Mouse (Mus musculus): ENCODE measurements around the gene Dpm3.
"Not testable (repeated sequence)": the region's sequence is repeated elsewhere in the genome, so short reads cannot be mapped to it uniquely, and the experiment has no call there.

Dpm3 gene

GRCm38 (mm10) chr3:89259076-89259475, at the start of gene Dpm3:
Gene Dpm3, plus strand, starts transcription at chr3:89259358.
- DNase-seq = no peak

GRCm38 (mm10) chr3:89209731-89210130, 49.4 kb upstream of the Dpm3 start:
- peak; percentile 91 for DNase-seq

- DNase-seq = peak; percentile 95
Observed at GRCm38 (mm10) chr3:89210162-89210561, 49.0 kb upstream of the Dpm3 start.

- peak; percentile 96 for DNase-seq
Observed at GRCm38 (mm10) chr3:89210731-89211130, 48.4 kb upstream of the Dpm3 start.

GRCm38 (mm10) chr3:89213803-89214530, 45.2 kb upstream of the Dpm3 start:
- peak; percentile 100 for DNase-seq

GRCm38 (mm10) chr3:89214681-89215411, 44.3 kb upstream of the Dpm3 start, which contains the start of gene Thbs3:
Gene Thbs3, plus strand, starts transcription at chr3:89215180.
- peak; percentile 95 for DNase-seq

- DNase-seq = peak; percentile 98
Observed at GRCm38 (mm10) chr3:89215853-89216252, 43.3 kb upstream of the Dpm3 start.

GRCm38 (mm10) chr3:89216407-89216806, 42.8 kb upstream of the Dpm3 start:
- DNase-seq = not testable (repeated sequence)

GRCm38 (mm10) chr3:89218271-89218670, 40.9 kb upstream of the Dpm3 start:
- no peak for DNase-seq

- DNase-seq = no peak
Observed at GRCm38 (mm10) chr3:89219546-89219945, 39.6 kb upstream of the Dpm3 start.

GRCm38 (mm10) chr3:89221167-89221566, 38.0 kb upstream of the Dpm3 start:
- DNase-seq = no peak

- DNase-seq = no peak
Observed at GRCm38 (mm10) chr3:89224796-89225195, 34.4 kb upstream of the Dpm3 start.

- no peak for DNase-seq
Observed at GRCm38 (mm10) chr3:89225321-89225815, 33.8 kb upstream of the Dpm3 start.

- DNase-seq = no peak
Observed at GRCm38 (mm10) chr3:89225918-89226317, 33.2 kb upstream of the Dpm3 start.

GRCm38 (mm10) chr3:89226361-89226760, 32.8 kb upstream of the Dpm3 start:
- DNase-seq = no peak

GRCm38 (mm10) chr3:89226900-89227299, 32.3 kb upstream of the Dpm3 start, which contains the start of gene Mtx1:
Gene Mtx1, minus strand, starts transcription at chr3:89227088.
- DNase-seq = no peak

- DNase-seq = peak; percentile 99
Observed at GRCm38 (mm10) chr3:89227307-89228179, 31.6 kb upstream of the Dpm3 start.

GRCm38 (mm10) chr3:89228180-89228549, 31.0 kb upstream of the Dpm3 start:
- DNase-seq = peak; percentile 99

GRCm38 (mm10) chr3:89228836-89229235, 30.3 kb upstream of the Dpm3 start, which contains the start of gene Muc1:
Gene Muc1, plus strand, starts transcription at chr3:89229057.
- DNase-seq = peak; percentile 93

GRCm38 (mm10) chr3:89229276-89229675, 29.9 kb upstream of the Dpm3 start:
- DNase-seq = no peak

GRCm38 (mm10) chr3:89230561-89230960, 28.6 kb upstream of the Dpm3 start:
- DNase-seq = peak; percentile 84

GRCm38 (mm10) chr3:89231345-89231744, 27.8 kb upstream of the Dpm3 start:
- peak; percentile 86 for DNase-seq

- peak; percentile 92 for DNase-seq
Observed at GRCm38 (mm10) chr3:89231772-89232275, 27.3 kb upstream of the Dpm3 start.

Data from heart, adult 11 months (tissue).